Mouse (Mus musculus) layer of hippocampus, adult 9-11 months (tissue): ENCODE data around the gene Pnn.
"Not testable (repeated sequence)": the region's sequence is repeated elsewhere in the genome, so short reads cannot be mapped to it uniquely, and the experiment has no call there.

ENCODE experiments used
- DNase-seq: peaks from one replicate; pipeline ENCODE4 v3.0.0; 2022

Gene Pnn

DNA sequence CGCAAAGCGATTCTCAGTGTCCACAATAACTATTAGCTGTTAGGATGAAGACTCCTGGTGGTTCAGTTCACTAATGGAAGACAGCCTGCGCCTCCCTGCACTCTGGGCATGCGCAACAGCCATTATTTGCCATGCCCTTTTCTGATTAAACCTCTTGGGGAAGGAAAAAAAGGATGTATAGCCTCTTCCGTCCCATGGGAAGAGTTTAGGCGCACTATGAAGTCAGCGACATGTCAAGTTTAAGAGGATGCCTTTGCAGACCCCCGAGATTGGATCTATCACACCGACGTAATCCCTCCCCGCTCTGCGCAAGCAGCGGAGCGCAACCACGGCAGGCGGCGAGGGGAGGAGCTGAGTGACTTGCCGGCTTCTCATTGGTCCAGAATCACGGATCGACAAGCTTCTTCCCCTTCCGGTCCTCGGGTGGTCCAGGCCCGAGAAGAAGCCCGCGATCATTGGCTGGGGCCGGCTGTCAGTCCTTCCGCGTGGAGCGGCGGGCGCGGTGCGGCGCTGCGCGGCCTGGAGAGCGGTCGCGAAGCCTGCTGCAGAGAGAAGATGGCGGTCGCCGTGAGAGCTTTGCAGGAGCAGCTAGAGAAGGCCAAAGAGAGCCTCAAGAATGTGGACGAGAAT is at the start of gene Pnn:
Pnn (plus strand) TSS at position 437 of the 630 bp plus-strand sequence.
- peak; percentile 98 for DNase-seq

DNA sequence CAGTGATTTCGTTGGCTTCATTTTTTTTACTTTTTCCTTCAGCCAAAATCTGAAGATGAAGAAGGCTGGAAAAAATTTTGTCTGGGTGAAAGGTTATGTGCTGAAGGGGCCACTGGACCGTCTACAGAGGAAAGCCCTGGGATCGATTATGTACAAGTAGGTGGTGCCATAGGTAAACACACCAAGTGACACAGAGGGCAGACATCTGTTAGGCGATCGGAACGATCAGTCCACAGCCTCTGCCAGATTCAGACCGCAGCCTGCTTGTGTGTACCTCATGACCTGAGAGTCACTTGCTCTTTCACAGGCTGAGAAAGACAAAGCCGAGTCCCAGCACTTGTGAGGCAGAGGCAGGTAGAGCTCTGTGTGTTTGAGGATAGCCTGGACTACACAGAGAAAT is 48.7 kb upstream of the Pnn start:
- DNase-seq, result no peak

DNA sequence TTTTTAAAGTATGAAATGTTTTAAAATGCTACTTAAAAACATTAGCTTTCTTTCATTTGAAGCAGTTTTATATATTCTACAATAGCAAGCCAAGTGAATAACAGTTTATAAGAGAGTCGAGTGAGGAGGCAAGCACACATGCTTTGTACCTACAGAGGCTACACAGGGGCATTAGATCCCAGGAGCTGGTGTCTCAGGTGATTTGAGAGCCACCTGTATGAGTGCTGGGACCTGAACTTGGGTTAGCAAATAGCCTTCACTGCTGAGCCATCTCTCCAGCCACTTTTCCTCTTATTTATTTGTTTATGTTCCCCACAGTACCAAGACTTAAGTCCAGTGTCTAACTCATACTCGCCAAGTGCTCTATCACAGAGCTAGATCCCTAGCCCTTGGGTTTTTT is 46.8 kb upstream of the Pnn start:
- no peak for DNase-seq

DNA sequence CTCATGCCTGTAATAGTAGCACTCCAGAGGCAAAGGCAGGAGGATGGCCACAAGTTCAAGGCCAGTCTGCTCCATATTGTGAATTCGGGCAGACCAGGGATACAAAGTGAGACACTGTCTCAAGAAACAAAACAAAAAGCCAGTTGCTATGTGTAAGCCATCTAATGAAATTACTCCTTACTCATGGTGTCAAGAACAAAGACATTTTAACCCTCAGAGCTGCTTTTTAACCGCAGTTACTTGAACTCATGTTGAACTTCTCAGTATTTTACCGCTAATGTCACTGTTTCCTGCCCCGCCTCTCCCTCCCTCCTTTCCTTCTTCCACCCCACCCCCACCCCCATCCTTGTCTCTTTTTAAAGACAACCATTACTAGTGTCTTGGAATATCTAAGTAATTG is 45.4 kb upstream of the Pnn start:
- DNase-seq, result no peak

DNA sequence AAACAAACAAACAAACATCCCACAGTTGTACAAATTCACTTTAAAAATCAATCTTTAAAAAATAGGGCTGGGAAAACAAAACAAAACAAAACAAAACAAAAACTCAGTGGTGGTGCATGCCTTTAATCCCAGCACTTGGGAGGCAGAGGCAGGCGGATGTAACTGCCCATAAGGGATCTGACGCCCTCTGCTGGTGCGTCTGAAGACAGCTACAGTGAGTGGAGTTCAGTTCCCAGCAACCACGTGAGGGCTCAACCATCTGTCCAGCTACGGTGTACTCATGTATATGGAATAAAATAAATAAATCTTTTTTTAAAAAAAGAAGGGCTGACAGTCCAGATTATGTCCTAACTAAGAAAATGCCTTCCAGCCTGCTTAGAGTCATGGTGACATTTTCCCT is 34.6 kb upstream of the Pnn start:
- DNase-seq, result no peak

DNA sequence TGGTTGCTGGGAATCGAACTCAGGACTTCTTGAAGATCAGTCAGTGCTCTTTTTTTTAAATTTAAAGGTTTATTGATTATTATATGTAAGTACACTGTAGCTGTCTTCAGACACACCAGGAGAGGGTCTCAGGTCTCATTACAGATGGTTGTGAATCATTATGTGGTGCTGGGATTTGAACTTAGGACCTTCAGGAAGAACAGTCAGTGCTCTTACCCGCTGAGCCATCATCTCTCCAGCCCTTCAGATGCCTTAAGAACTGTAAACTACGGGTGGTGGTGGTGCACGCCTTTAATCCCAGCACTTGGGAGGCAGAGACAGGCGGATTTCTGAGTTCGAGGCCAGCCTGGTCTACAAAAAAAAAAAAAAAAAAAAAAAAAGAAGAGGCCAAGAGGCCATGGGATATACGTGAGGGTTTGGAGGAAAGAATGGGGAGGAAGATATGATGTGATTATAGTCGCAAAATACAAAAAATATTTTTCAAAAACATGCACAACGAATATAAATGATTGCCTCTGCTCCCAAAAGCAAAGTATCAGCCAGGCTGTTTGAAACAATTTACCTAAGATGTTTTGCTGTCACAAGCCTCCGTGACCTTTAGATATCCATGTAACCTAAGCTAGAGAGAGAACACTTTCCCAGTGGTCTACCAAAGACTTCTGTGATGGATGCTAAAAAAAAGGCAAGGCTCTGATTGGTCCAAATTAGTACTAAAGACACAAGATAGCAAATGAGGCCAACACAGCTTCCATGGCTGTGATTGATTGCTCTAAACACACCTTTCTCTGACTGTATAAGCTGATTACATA is 27.3 kb upstream of the Pnn start:
- DNase-seq, result no peak

DNA sequence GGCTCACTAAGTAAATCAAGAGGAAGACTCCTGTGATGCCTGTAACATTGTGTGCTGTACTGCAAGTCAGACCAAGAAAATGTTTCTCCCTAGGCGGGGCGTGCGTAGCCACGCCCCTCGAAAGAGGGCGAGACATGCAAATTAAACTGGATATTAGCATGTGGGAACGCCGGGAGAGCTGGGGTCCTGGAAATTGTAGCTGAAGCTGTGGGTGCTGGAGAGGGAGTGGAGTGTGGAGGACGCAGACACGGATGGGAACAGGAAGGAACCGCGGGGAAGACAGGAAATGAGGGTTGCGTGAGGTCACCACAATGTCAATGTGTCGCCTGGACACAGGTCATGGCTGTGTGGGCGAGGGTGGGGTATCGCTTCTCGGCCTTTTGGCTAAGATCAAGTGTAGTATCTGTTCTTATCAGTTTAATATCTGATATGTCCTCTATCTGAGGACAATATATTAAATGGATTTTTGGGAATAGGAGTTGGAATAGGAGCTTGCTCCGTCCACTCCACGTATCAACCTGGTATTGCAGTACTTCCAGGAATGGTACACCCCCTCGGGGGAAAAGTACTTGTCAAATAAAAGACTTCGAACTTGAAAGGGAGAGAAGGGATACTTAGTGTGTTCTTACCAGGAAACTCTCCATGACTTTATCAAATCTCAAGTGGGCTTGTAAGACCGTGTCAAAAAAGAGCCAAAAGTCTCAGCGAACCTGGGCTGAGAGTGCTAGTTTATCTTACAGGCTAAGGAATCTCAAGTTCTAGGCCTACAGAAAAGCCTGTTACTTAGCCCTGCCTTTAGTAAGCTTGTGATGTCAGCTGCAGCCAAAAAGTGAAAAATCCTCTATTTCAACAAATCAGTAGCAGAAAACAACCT is 26.5 kb upstream of the Pnn start:
- DNase-seq, result no peak

DNA sequence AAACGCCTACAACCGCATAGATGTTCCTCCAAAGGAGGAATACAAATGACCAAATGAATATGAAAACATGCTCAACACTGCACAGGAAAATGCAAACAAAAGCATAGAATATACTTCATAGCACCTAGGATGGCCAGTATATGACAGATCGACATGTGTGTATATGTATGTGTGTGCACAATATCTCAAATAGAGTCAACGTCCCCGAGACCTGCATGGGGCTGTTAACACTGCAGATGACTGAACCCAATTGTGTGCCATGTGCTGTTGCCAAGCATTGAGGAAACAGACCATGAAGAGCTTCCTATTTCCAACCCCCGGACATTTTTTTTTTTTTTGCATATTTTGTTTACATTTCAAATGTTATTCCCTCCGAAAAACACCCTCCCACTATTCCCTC is 25.8 kb upstream of the Pnn start:
- no peak for DNase-seq

DNA sequence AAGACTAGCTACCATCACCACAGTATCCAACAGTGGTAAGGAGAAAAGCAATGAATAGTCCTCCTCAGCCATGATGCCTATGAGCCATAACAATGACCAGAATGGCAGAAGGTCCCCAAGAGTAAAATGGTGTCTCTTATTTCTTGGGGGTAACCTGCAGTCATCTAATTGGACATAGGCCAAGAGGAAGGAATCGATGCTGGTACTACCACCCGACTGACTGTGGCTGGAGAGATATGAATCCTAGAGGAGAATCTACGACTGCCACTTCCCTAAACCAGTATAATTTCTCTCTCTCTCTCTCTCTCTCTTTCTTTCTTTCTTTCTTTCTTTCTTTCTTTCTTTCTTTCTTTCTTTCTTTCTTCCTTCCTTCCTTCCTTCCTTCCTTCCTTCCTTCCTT is 14.2 kb upstream of the Pnn start:
- DNase-seq, result no peak

DNA sequence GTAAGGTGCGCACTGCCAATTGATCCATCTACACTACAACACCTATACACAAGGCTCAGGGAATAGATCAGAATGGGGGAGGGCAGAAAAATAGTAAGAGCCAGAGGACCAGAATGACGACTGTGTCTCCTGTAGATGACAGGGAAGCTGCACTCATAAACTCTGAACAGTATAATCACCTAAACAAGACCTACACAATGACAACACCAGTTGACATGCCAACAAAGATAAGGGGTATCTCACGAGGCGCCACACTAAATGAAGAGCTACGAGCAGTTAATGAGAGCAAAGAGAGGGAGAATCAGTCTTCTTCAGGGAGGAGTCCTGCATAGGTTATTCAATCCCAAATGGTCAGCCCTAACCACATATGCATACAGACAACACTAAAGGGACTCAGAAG is 13.5 kb upstream of the Pnn start:
- DNase-seq, result no peak

DNA sequence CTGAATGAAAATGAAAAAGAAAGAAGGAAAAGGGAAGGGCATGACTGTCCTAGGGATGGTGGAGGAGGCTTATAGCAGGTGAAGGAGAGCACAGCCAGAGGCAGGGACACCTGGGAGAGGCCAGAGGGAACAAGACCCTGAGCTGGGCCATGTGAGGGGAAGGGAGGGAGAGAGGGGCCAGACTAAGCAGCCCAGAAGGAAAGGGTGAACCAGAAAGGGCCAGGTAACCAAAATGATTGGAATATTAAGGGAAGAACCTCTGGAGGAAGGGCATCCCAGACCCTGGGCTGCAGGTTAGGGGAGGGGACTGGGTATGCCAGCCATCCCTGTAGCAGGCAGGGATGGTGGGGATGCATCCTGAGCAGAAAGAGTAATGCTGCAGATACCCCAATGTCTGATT is 12.7 kb upstream of the Pnn start:
- no peak for DNase-seq

DNA sequence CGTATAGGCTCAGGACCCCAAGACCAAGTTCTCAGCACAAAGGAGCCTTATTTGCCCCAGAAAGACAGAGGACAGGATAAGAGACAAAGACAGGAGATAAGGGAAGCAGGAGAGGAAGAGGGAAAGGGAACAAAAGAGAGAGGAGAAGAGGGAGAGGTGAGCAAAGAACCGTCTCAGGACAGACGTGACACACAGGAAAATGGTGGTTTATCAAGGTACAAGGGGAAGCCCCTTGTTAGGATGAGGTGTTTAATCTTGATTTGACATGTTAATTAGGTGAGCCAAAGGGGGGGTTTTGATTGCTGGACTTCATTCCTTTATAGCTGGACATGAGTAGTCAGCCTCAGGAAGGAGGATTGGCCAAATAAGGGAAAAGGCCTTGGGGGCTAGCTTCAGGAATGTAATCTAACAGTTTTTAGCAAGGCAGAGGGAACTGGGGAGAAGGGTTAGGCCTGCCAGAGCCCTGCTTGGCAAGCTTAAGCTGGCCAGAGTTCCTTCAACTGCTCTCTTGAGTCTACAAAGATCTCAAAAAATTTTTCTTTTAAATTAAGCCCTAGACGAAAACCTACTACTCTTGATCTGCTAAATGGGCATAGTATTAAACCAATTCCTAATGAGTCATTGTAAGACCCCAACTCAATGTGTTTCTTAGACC is 11.4 kb upstream of the Pnn start:
- DNase-seq, result no peak

DNA sequence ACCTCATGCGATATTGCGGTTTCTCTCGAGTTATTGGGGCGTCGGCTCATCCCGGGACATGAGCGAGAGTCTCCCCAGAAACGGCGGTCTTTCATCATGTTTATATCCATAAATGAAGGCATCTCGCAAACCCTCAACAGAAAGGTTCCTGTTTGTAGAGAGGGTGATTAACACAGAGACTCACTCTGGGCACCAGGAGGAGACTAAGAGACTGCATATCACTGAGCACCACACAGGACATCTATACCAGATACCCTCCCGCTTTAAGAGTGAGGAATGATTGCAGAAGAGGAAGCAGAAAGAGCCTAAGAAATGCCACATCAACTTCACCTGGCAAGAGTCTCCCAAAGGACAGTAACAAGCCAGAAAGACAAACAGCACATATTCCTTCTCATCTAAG is 10.5 kb upstream of the Pnn start:
- DNase-seq, result no peak

DNA sequence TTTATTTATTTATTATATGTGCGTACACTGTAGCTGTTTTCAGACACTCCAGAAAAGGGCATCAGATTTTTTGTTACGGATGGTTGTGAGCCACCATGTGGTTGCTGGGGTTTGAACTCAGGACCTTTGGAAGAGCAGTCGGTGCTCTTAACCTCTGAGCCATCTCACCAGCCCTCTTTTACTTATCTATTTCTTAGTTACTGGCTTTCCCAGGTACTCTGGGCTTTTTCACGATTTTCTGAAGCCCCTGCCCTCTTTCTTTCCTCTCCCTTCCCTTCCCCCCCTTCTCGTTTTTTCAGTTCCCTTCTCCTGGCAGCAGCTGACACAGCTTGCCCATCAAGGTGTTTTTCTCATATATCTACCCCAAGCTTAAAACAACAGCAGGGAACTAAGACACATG is 8.4 kb upstream of the Pnn start:
- DNase-seq, result not testable (repeated sequence)

DNA sequence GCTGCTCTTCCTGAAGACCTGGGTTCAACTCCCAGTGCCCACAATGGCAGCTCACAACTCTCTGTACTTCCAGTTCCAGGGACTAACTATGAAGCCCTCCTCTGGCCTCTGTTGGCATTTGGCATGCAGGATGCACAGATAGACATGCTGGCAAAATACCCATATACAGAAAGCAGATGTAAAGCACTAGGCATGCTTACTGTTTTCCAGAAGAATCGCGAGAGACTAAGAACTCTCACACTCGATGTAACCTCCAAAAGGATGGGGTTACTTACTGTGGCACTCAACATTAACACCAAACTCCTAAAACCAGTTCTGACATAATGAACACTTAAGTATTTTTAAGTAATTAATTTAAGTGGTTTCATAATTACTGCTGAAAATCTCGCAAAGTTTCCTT is 6.4 kb upstream of the Pnn start:
- DNase-seq, result no peak

DNA sequence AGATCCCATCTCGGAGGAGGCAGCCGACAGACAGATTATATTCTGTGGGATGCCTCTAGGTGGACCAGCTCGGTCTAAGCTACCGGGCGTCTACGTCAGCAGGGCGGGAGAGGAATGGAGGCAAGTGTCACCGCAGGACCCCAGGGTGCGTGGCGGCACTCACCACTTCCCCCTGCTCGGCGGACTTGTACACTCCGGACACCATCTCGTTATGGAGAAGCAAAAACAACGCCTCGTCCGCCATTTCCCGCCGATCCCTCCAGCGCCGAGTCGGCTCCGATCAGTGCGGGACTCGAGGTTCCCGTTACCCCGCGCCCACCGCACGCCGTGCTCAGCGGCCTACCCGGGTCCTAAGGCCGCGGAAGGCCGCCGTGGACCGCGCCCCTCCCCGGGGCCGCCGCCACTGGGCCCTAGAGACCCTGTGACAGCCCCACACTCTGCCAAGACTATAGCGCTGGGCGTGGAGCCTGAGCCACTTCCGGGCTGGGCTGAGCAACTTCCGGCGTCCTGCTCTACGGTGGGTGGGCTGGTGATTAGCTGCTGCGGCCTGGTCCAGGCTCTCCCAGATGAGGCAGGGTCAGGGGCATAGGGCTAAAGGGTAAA is 5.6 kb upstream of the Pnn start, which contains the start of gene Trappc6b:
Trappc6b (minus strand) TSS at position 480 of the 603 bp plus-strand sequence.
- DNase-seq, result peak; percentile 84

DNA sequence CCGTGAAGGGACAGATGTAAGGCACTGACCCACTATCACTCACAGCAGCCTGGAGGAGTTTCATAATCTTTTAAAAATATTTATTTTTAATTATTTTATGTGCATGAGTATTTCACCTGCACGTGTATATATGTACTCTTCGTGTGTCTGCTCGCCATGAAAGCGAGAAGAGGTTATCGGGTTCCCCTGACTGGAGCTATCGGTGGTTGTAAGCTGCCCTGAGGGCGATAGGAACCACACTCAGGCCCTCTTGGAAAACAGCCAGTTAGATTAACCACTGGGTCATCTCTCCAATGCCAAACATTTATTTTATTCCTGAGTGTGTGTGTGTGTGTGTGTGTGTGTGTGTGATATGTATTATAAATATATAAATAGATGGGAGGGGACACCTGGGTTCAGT is 1.8 kb upstream of the Pnn start:
- DNase-seq, result no peak

DNA sequence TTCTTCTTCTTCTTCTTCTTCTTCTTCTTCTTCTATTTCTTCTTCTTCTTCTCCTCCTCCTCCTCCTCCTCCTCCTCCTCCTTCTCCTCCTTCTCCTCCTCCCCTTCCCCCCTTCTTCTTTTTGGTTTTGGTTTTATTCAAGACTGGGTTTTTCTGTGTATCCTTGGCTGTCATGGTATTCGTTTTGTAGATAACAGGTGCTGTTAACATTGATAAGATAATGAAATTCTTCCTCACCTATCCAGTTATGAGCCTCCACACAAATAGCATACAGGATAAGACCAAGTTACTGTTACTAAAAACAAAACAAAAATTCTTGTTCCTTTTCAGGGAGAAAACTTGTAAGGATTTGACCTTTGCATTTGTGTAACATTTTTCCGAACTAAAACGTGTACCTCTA is 908 bp upstream of the Pnn start:
- DNase-seq, result no peak

DNA sequence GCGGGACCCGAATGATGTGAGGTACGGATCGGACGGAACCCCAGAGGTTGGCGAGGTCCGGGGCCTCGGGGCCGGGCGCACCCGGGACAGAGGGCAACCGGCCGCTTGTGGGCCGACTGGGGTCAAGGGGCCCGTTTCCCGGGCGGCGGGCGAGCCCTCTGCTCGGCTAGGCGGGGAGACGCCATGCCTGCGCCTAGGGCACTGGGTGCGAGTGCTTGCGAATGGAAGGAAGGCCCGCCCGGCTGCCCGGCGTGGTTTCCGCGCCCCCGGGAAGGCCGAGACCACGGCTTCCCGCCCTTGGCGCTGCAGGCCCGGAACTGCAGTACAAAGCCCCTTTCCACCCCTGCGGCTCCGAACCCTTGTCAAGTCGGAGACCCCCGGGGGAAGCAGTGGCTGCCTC is 411 bp downstream of the Pnn start:
- no peak for DNase-seq

DNA sequence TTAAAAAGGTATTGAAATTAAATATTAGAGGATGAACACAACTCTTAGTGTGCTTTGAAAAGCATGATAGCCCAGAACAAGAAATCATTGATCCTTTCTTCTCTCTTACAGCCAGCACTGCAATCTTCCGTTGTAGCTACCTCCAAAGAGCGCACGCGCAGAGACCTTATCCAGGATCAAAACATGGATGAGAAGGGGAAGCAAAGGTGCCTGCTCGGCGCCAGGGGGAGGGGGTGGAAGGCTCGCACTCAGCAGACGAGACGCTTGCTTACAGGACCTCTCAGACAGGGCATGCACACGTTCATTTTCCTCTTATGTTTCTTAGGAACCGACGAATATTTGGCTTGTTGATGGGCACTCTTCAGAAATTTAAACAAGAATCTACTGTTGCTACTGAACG is 2.1 kb downstream of the Pnn start:
- DNase-seq, result no peak

DNA sequence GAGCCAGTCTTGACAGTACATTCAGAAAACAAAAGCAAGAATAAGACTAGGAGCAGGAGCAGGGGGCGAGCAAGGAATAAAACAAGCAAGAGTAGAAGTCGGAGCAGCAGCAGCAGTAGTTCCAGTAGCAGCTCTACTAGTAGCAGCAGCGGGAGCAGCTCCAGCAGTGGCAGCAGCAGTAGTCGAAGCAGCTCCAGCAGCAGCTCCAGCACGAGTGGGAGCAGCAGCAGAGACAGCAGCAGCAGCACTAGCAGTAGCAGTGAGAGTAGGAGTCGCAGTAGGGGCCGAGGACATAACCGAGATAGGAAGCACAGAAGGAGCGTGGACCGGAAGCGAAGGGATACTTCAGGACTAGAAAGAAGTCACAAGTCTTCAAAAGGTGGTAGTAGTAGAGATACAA is 5.6 kb downstream of the Pnn start:
- DNase-seq, result no peak

DNA sequence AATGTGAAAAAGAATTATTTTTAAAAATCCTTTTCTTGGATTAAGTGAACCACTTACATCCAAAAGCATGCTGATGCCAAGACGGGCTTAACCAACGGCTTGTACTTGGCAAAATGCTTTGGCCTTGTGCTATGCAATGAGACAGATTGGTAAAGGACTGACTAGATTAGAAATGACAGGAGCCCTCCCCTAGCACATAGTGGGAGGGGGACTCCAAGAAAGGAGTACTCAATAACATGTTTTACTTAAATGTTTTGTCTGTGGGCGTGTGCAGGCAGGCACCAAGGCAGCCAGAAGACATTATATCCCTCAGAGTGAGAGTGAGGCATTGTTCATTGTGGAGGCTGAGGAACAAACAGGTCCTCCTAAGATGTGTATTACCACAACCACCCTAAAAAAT is 7.4 kb downstream of the Pnn start:
- no peak for DNase-seq

DNA sequence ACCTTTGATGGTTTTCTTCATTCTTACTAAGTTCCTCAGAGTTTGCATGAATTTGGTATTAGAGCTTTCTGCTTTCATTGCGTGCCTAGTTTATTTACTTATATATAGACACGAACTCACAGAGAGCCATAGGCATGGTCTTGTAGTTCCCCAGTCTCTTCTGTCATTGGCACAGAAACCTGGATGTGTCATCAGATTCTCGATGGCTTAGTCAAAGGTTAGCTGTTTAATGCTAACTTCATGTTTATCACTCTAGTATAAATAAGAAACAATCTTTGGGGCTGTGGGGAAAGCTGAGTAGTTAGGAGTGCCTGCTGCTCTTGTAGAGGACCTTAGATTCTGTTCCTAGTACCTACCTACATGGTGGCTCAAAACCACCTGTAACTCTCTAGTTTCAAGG is 10.3 kb downstream of the Pnn start:
- no peak for DNase-seq
